Mouse (Mus musculus) 3134 (cell line): ENCODE measurements at regions not wholly inside any gene's neighbourhood (a gene's known extent, or its start where the extent isn't known, plus 50 kb on each side); places are given as distances from the start of the nearest gene placed in this dataset.

Source experiments
- DNase-seq: peaks from one replicate; pipeline ENCODE4 v3.0.0-alpha.2; 2011; ENCODE audit warnings: low spot score; ENCODE audit not compliant: insufficient read length; ENCODE audit errors: extremely low read depth

GRCm38 (mm10) chr11:117036977-117037376 is 78.0 kb upstream of the Sec14l1 start:
- DNase-seq = no peak

GRCm38 (mm10) chr11:117038282-117039106 is 76.5 kb upstream of the Sec14l1 start:
- DNase-seq = no peak

DNA sequence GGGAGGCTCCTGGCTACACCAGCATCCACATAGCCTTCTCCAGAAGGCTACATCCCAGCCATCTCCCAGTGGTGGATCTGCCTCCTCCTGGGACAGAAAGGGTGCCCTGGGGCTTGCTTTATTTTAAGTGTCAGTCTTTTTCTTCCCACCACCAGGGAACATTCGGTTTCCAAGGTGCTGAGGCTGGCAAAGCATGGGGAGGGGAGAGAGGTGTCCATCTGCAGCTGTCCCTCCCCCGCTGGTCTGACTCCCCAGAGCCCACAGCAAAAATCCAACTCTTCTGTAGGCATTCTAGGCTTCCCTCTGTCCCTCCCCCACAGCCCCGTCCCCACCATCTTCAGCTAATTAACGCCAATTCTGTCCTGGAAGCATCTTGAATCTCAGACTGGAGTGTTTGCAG is 74.1 kb upstream of the Sec14l1 start:
- no peak for DNase-seq

GRCm38 (mm10) chr11:117042336-117042735 is 72.6 kb upstream of the Sec14l1 start:
- DNase-seq = no peak

DNA sequence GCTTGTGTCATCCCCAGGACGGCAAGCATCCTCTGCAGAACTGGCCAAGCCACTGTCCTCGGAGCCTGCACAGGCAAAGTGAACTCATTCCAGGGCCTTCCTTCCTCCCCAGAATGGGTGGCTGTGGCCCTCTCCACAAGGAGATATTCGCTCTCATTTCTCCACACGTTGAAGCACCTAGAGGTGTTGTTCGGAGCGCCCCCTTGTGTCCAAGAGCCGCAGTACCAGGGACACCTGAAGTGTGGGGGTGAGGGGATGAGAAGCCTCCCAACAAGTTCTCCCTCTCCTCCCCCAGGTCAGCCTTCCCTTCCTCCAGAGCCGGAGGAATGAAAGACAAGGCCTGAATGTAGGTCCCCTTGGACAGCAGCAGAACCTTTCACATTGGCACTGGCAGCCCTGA is 71.4 kb upstream of the Sec14l1 start:
- peak; percentile 22 for DNase-seq

- DNase-seq = no peak
Observed at GRCm38 (mm10) chr11:117044731-117045130, 70.2 kb upstream of the Sec14l1 start.

DNA sequence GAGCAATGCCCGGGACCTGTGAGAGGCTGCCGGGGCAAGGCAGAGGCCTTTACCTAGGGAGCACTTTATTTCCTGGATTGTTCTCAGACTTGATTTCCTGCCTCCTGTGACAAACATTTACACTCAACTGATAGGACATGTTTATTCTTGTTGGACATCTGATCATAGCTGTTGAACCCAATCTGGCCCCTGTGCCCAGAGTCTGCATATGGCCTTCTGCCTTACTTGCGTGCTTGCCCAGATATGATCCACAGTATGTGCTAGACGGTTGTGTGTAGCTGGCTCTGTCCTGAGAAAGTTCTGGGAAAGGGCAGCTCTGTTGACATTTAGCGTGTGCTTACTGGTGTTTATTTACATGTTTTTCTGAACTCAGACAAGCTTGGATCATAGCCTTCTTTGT is 68.3 kb upstream of the Sec14l1 start:
- no peak for DNase-seq

- no peak for DNase-seq
Observed at GRCm38 (mm10) chr11:117047172-117047950, 67.6 kb upstream of the Sec14l1 start.

GRCm38 (mm10) chr11:117048911-117049310 is 66.1 kb upstream of the Sec14l1 start:
- DNase-seq = no peak

DNA sequence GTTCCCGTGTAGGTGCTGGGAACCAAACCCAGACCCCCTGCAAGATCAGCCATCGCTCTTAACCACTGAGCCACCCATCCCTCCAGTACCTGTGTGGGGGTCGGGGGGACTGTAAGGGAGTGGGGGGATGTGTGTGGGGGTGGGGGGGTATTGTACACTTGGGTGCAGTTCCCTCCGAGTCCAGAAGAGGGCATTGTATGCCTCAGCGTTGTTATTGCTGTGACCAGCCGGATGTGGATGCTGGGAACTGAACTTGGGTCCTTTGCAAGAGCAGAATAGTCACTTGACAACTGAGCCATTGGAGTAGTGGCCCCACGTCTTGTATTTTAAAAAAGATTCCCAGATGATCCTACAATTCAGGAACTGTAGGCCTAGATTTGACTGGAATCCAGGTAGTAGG is 64.2 kb upstream of the Sec14l1 start:
- DNase-seq = no peak

DNA sequence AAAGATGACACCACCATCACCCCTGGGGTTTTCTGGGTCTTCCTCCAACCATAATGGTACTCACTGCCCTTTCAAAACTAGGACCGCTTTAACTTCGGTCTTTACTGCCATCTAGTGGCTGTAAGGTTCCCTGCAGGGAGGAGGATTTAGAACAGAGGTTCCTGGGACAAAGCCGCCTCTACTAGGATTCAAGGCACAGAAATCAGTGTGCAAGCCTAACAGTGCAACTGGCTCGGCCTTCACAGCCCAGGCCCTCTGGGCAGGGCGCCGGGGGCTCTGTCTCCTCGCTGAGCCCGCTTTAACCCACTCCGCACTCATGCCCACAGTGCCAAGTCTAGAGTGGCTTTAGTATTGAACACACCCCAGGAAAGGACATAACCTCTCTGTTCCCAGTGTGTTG is 58.0 kb upstream of the Sec14l1 start:
- peak; percentile 31 for DNase-seq

- DNase-seq = no peak
Observed at GRCm38 (mm10) chr11:117057451-117057850, 57.5 kb upstream of the Sec14l1 start.

DNA sequence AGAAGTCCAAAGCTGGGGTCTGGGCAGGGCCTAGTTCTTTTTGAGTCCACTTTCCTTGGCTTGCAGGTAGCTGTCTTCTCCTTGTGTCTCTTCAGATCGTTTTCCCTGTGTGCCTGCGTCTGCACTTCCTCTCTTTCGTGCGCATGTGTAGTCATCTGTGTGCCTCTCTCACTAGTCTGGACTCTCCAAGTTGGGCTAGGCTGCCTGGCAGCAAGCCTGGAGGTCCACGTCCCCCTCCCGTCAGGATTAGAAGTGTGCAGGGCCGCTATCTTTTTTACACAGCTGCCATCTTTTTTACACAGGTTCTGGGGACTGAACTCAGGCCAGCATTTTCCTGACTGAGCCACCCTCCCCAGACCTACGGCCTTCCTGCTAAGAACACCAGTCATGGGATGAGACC is 55.8 kb upstream of the Sec14l1 start:
- DNase-seq = no peak

- DNase-seq = no peak
Observed at GRCm38 (mm10) chr11:117059981-117060705, 54.8 kb upstream of the Sec14l1 start.

DNA sequence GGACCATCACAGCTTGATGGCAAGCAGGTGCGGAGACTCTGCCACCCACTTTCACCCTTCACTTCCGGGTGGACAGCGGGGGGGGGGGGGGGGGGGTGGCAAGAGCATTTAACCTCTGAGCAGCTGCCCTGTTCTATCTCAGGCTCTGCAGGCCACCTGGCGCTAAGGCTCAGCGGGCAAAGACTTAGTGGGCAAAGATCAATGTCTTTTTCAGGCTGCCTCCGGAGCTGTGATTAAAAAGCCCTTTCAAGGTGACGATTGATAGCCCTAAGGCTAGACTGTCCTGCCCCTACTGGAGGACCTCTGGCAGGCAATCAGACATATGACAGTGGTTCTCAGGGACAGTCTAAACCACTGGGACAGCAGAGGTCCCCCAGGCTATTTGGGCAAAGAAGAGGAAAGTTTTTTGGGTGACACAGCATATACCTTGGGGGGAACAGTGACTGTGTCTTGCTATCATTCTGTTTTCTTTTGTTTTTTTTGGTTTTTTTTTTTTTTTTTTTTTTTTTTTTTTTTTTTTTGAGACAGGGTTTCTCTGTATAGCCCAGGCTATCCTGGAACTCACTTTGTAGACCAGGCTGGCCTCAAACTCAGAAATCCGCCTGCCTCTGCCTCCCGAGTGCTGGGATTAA is 54.1 kb upstream of the Sec14l1 start:
- DNase-seq = no peak

- DNase-seq = no peak
Observed at GRCm38 (mm10) chr11:117062772-117063499, 52.0 kb upstream of the Sec14l1 start.
